Mouse (Mus musculus) heart, postnatal 0 days (tissue): ENCODE measurements at regions not wholly inside any gene's neighbourhood (a gene's known extent, or its start where the extent isn't known, plus 50 kb on each side); places are given as distances from the start of the nearest gene placed in this dataset.

ENCODE experiments used
- ATAC-seq: fragments of 200-750 bp; cut with Nextera tagmentation; 2 replicates; pipeline ENCODE4 v1.8.0; 2017; ENCODE audit warnings: low read depth, moderate number of reproducible peaks, moderate library complexity; ENCODE audit not compliant: insufficient read depth
- DNase-seq: peaks from one replicate; pipeline ENCODE4 v3.0.0-alpha.2; 2016; ENCODE audit warnings: low spot score
- H3K27ac ChIP-seq: fragments of 300-500 bp; sonication (generic); 2 replicates; pipeline ENCODE4 v1.5.1; 2014; ENCODE audit warnings: low read depth, mild to moderate bottlenecking
- H3K27me3 ChIP-seq: fragments of 300-500 bp; sonication (generic); 2 replicates; pipeline ENCODE4 v1.6.1; 2014; ENCODE audit warnings: low read length, mixed read lengths; ENCODE audit not compliant: control insufficient read depth, insufficient read depth
- H3K36me3 ChIP-seq: fragments of 300-500 bp; sonication (generic); replicated peaks from 2 replicates; pipeline ENCODE4 v1.6.1; 2014; ENCODE audit warnings: low read length, mixed read lengths; ENCODE audit not compliant: control insufficient read depth, insufficient read depth
- H3K4me1 ChIP-seq: fragments of 300-500 bp; sonication (generic); 2 replicates; pipeline ENCODE4 v1.6.1; 2014; ENCODE audit warnings: antibody characterized with exemption; ENCODE audit not compliant: control insufficient read depth, insufficient read depth
- H3K4me2 ChIP-seq: fragments of 300-500 bp; sonication (generic); 2 replicates; pipeline ENCODE4 v1.6.1; 2014; ENCODE audit warnings: low read depth, mild to moderate bottlenecking, low read length, moderate library complexity
- H3K4me3 ChIP-seq: fragments of 300-500 bp; sonication (generic); 2 replicates; pipeline ENCODE4 v1.5.1; 2014; ENCODE audit warnings: low read depth, low read length
- H3K9ac ChIP-seq: fragments of 300-500 bp; sonication (generic); replicated peaks from 2 replicates; pipeline ENCODE4 v1.6.1; 2014; ENCODE audit warnings: low read depth, low read length, mixed read lengths
- H3K9me3 ChIP-seq: fragments of 300-500 bp; sonication (generic); replicated peaks from 2 replicates; pipeline ENCODE4 v1.6.1; 2016; ENCODE audit warnings: low read length; ENCODE audit not compliant: control insufficient read depth
- CTCF ChIP-seq: IDR thresholded peaks from 2 replicates; pipeline ENCODE4 v1.5.1; 2016; ENCODE audit warnings: antibody characterized with exemption, control low read depth, low read depth
- EP300 ChIP-seq: IDR thresholded peaks from 2 replicates; pipeline ENCODE4 v1.6.1; 2016; ENCODE audit warnings: antibody characterized with exemption, low read depth
- WGBS: fragments of 180-500 bp; shearing (Covaris S2); extraction: QIAGEN DNeasy Blood & Tissue Kit; methylation state at CpG from one replicate; pipeline ENCODE4 v1.1.7; 2014; 5-methylcytosine and 5-hydroxymethylcytosine counted together

GRCm38 (mm10) chr5:133631812-133632211 is 467.7 kb upstream of the Castor2 start:
- no peaks in the 10 kb centered on the region for H3K27me3 ChIP-seq
- H3K4me3 ChIP-seq: no peak overlapping the region
- no peaks in the 10 kb centered on the region for H3K9me3 ChIP-seq
- H3K36me3 ChIP-seq: no peaks in the 10 kb centered on the region
- TF ChIP-seq CTCF (no peak), EP300 (no peak)
- H3K4me2 ChIP-seq: no peak overlapping the region
- H3K9ac ChIP-seq: no peak overlapping the region
- no peaks in the 10 kb centered on the region for H3K4me1 ChIP-seq
- ATAC-seq (no peak), DNase-seq (no peak)
- H3K27ac ChIP-seq: no peak overlapping the region

GRCm38 (mm10) chr5:133619347-133619746 is 480.2 kb upstream of the Castor2 start:
- no peaks in the 10 kb centered on the region for H3K27me3 ChIP-seq
- H3K9me3 ChIP-seq: no peaks in the 10 kb centered on the region
- no peak for TF ChIP-seq CTCF
- no peak for TF ChIP-seq EP300
- no peaks in the 10 kb centered on the region for H3K4me1 ChIP-seq
- 68% methylated on average over 8 of the region's 8 CpGs for WGBS
- H3K27ac ChIP-seq: no peak overlapping the region
- H3K4me3 ChIP-seq: no peak overlapping the region
- H3K36me3 ChIP-seq: no peaks in the 10 kb centered on the region
- H3K9ac ChIP-seq: no peak overlapping the region
- no peak overlapping the region for H3K4me2 ChIP-seq
- no peak for ATAC-seq
- DNase-seq: no peak

DNA sequence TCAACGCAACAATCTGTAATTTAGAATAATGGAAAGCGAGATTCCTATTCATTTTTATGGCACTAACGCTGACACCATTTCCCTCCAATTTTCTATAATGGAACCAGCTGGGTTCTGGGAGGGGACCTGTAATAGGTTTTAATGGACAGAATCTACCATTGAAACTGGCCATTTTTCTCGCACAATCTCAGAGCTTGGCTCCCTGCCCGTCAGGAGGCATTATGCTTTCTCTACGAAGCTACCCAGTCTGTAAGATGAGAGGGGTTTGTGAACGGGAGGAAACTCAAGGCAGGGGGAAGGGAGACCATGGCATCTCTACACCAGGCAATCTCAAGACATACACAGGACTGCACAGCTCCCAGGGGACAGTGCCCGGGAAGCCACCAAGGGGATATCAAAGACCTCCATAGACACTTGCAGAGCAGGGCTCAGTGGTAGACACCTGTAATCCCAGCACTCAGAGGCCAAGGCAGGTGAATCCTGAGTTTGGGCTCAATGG is 498.2 kb upstream of the Castor2 start:
- DNase-seq (no peak), ATAC-seq (no peak)
- Histone ChIP-seq H3K4me1 (no peaks in the 10 kb centered on the region), H3K4me2 (no peak overlapping the region), H3K9ac (no peak overlapping the region), H3K27ac (no peak overlapping the region), H3K36me3 (no peaks in the 10 kb centered on the region), H3K9me3 (no peaks in the 10 kb centered on the region; the same call in 1 of the 2 replicates), H3K4me3 (no peak overlapping the region), H3K27me3 (no peaks in the 10 kb centered on the region)
- TF ChIP-seq CTCF: no peak
- no peak for TF ChIP-seq EP300
- 69% methylated on average over 8 of the region's 8 CpGs for WGBS

DNA sequence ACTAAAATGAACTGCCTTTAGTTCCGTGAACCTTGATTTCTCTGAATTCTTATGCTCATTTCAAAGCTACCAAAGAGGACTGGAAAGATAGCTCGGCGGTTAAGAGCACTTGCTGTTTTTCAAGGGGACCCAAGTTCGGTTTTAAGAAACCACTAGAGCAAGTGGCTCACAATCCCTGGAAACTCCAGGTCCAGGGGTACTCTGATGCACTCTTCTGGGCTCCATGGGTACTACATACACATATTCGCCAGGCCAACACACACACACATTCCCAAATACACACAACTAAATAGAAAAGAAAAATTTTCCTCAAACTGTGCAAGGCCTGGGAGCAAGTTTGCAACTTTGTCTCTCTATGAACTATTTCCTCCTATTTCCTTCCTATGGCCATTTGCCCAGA is 498.9 kb upstream of the Castor2 start:
- TF ChIP-seq EP300 (no peak), CTCF (peak; percentile 18; the same call in 1 of the 2 replicates)
- Histone ChIP-seq H3K4me2 (no peak overlapping the region), H3K9ac (no peak overlapping the region), H3K27me3 (no peaks in the 10 kb centered on the region), H3K9me3 (no peaks in the 10 kb centered on the region; the same call in 1 of the 2 replicates), H3K4me3 (no peak overlapping the region), H3K36me3 (no peaks in the 10 kb centered on the region), H3K4me1 (no peaks in the 10 kb centered on the region), H3K27ac (no peak overlapping the region)
- 61% methylated on average over 5 of the region's 5 CpGs for WGBS
- DNase-seq (no peak), ATAC-seq (no peak)

GRCm38 (mm10) chr5:133598105-133598504 is 501.4 kb upstream of the Castor2 start:
- DNase-seq (no peak), ATAC-seq (no peak)
- Histone ChIP-seq H3K4me2 (no peak overlapping the region), H3K9ac (no peak overlapping the region), H3K9me3 (no peaks in the 10 kb centered on the region; the same call in 1 of the 2 replicates), H3K4me3 (no peak overlapping the region), H3K36me3 (no peaks in the 10 kb centered on the region), H3K27me3 (no peaks in the 10 kb centered on the region), H3K27ac (no peak overlapping the region), H3K4me1 (no peaks in the 10 kb centered on the region)
- TF ChIP-seq EP300 (no peak), CTCF (no peak)
- 93% methylated on average over 3 of the region's 3 CpGs for WGBS

- DNase-seq (no peak), ATAC-seq (no peak)
- H3K4me3 ChIP-seq: no peak overlapping the region
- H3K4me1 ChIP-seq: no peaks in the 10 kb centered on the region
- H3K9me3 ChIP-seq: no peaks in the 10 kb centered on the region
- no peak overlapping the region for H3K4me2 ChIP-seq
- no peaks in the 10 kb centered on the region for H3K27me3 ChIP-seq
- TF ChIP-seq CTCF: no peak
- no peak for TF ChIP-seq EP300
- H3K27ac ChIP-seq: no peak overlapping the region
- H3K9ac ChIP-seq: no peak overlapping the region
- H3K36me3 ChIP-seq: no peaks in the 10 kb centered on the region
These were observed 513.0 kb upstream of the Castor2 start for GRCm38 (mm10) chr5:133586492-133586891.
